In genomic region chr14:102793753-102794152, GRCm38 (mm10) we compare ENCODE assay signal across 25 mouse cellular contexts.
"Had no signal": no experiment of that assay in that cellular context is flagged by ENCODE, and none has a peak within 500 bp of the region (broad histone marks: within the 10 kb centered on the region; RNA-seq: fewer than 3 reads in every experiment).

No protein-coding gene starts in this region.

- H3K4me2 ChIP-seq: heart, embryonic 11.5 days; heart, embryonic 13.5 days; heart, embryonic 15.5 days; hindbrain, embryonic 13.5 days; hindbrain, embryonic 15.5 days; kidney, embryonic 15.5 days; limb, embryonic 12.5 days; liver, embryonic 11.5 days; liver, embryonic 13.5 days had no signal

- H3K4me3 ChIP-seq: heart, adult 2 months; heart, embryonic 13.5 days; heart, embryonic 15.5 days; hindbrain, embryonic 13.5 days; hindbrain, embryonic 15.5 days; kidney, embryonic 15.5 days; layer of hippocampus, adult 2 months; left cerebral cortex, adult 2 months; limb, embryonic 10.5 days; limb, embryonic 12.5 days; liver, embryonic 13.5 days had no signal

- H3K9me3 ChIP-seq: heart, embryonic 13.5 days; heart, embryonic 15.5 days; hindbrain, embryonic 13.5 days; hindbrain, embryonic 15.5 days; kidney, embryonic 15.5 days; limb, embryonic 10.5 days; limb, embryonic 12.5 days; liver, embryonic 13.5 days had no signal

- H3K36me3 ChIP-seq: heart, embryonic 13.5 days; heart, embryonic 15.5 days; hindbrain, embryonic 13.5 days; hindbrain, embryonic 15.5 days; kidney, embryonic 15.5 days; limb, embryonic 10.5 days; limb, embryonic 12.5 days; liver, embryonic 13.5 days had no signal

- H3K4me1 ChIP-seq: heart, embryonic 13.5 days; heart, embryonic 15.5 days; hindbrain, embryonic 13.5 days; hindbrain, embryonic 15.5 days; kidney, embryonic 15.5 days; limb, embryonic 10.5 days; limb, embryonic 12.5 days; liver, embryonic 13.5 days had no signal

- H3K9ac ChIP-seq: heart, embryonic 13.5 days; heart, embryonic 15.5 days; hindbrain, embryonic 13.5 days; hindbrain, embryonic 15.5 days; kidney, embryonic 15.5 days; limb, embryonic 12.5 days; liver, embryonic 13.5 days had no signal

- ATAC-seq: hindbrain, postnatal 0 days had no signal

- H3K27me3 ChIP-seq: heart, embryonic 13.5 days; heart, embryonic 15.5 days; hindbrain, embryonic 13.5 days; hindbrain, embryonic 15.5 days; kidney, embryonic 15.5 days; limb, embryonic 12.5 days; liver, embryonic 13.5 days had no signal

- DNase-seq: gastrocnemius, postnatal 14 days; gastrocnemius, postnatal 36 days; heart, adult 11 months; heart, adult 2 months; heart, postnatal 14 days; heart, postnatal 36 days; kidney, adult 2 months; kidney, adult 9 months; kidney, postnatal 10 days; kidney, postnatal 25 days; kidney, postnatal 4 days; liver; liver, embryonic 13.5 days had no signal

- H3K27ac ChIP-seq: heart, adult 2 months; heart, embryonic 13.5 days; heart, embryonic 15.5 days; hindbrain, embryonic 13.5 days; hindbrain, embryonic 15.5 days; hindbrain, postnatal 0 days; kidney, embryonic 15.5 days; layer of hippocampus, adult 2 months; left cerebral cortex, adult 2 months; limb, embryonic 10.5 days; limb, embryonic 12.5 days; liver, embryonic 13.5 days had no signal
